Mouse (Mus musculus) MEL (cell line): ENCODE results near the gene Pccb. TPM values are rescaled to one million over a fixed set of nuclear protein-coding genes. Genes with fewer than 3 reads are reported as not detected.

ENCODE experiments used
- DNase-seq: peaks from one replicate; pipeline ENCODE4 v3.0.0; 2011; ENCODE audit warnings: low read depth, low spot score
- H3K27ac ChIP-seq: 2 replicates; pipeline ENCODE4 v1.5.1; 2012; ENCODE audit warnings: low read depth, mild to moderate bottlenecking, control low read depth, low read length, moderate library complexity; ENCODE audit not compliant: control insufficient read depth
- H3K27me3 ChIP-seq, 2 experiments: fragments of 150-350 bp in 1 of 2; sonication (generic) in 1 of 2; 2 replicates each; pipeline ENCODE4 v1.6.1; 2012; ENCODE audit warnings: low read length in 2 of 2, mild to moderate bottlenecking in 2 of 2, improper control_type of control experiment in 1 of 2, moderate library complexity in 1 of 2; ENCODE audit not compliant: insufficient read depth in 2 of 2, control insufficient read depth in 1 of 2
- H3K36me3 ChIP-seq, 2 experiments: 2 replicates each; pipeline ENCODE4 v1.6.1; 2012 to 2014; ENCODE audit warnings: low read length in 2 of 2, improper control_type of control experiment in 1 of 2, inconsistent platforms in 1 of 2, mild to moderate bottlenecking in 1 of 2; ENCODE audit not compliant: insufficient read depth in 2 of 2, control insufficient read depth in 1 of 2
- H3K4me1 ChIP-seq, 2 experiments: fragments of 150-350 bp in 1 of 2; sonication (generic) in 1 of 2; 2 replicates each; pipeline ENCODE4 v1.6.1; 2012; ENCODE audit warnings: low read length in 2 of 2, improper control_type of control experiment in 1 of 2, mild to moderate bottlenecking in 1 of 2; ENCODE audit not compliant: insufficient read depth in 2 of 2, control insufficient read depth in 1 of 2
- H3K4me3 ChIP-seq, 2 experiments: fragments of 150-350 bp in 1 of 2; sonication (generic) in 1 of 2; 2 replicates each; pipeline ENCODE4 v1.5.1; 2012; ENCODE audit warnings: low read depth in 2 of 2, low read length in 2 of 2, mild to moderate bottlenecking in 2 of 2, moderate library complexity in 2 of 2, control low read depth in 1 of 2, improper control_type of control experiment in 1 of 2; ENCODE audit not compliant: control insufficient read depth in 1 of 2, insufficient read depth in 1 of 2
- H3K79me2 ChIP-seq: 2 replicates; pipeline ENCODE4 v1.6.1; 2012; ENCODE audit warnings: mild to moderate bottlenecking, low read length, moderate library complexity; ENCODE audit not compliant: control insufficient read depth, poor library complexity, insufficient read depth
- H3K9ac ChIP-seq: 2 replicates; pipeline ENCODE4 v1.6.1; 2012; ENCODE audit warnings: low read depth, mild to moderate bottlenecking, control low read depth, low read length, moderate library complexity; ENCODE audit not compliant: control insufficient read depth, poor library complexity, severe bottlenecking
- H3K9me3 ChIP-seq: fragments of 150-350 bp; sonication (generic); replicated peaks from 2 replicates; pipeline ENCODE4 v1.6.1; 2012; ENCODE audit warnings: mild to moderate bottlenecking, low read length, improper control_type of control experiment, moderate library complexity; ENCODE audit not compliant: insufficient read depth
- BHLHE40 ChIP-seq: IDR thresholded peaks from 2 replicates; pipeline ENCODE4 v1.6.1; 2012; ENCODE audit warnings: low read depth, mild to moderate bottlenecking, inconsistent platforms, low read length, improper control_type of control experiment, borderline replicate concordance
- CHD2 ChIP-seq: IDR thresholded peaks from 2 replicates; pipeline ENCODE4 v1.6.1; 2011; ENCODE audit warnings: low read length, improper control_type of control experiment
- E2F4 ChIP-seq: IDR thresholded peaks from 2 replicates; pipeline ENCODE4 v1.6.1; 2011; ENCODE audit warnings: low read depth, low read length, improper control_type of control experiment, borderline replicate concordance
- ELF1 ChIP-seq: IDR thresholded peaks from 2 replicates; pipeline ENCODE4 v1.6.1; 2014; ENCODE audit warnings: low read depth, mild to moderate bottlenecking, inconsistent platforms, low read length, improper control_type of control experiment, moderate library complexity
- EP300 ChIP-seq, 2 experiments: IDR thresholded peaks; 2 replicates each; pipeline ENCODE4 v1.6.1; 2011; ENCODE audit warnings: improper control_type of control experiment in 2 of 2, low read length in 2 of 2, low read depth in 1 of 2, mild to moderate bottlenecking in 1 of 2
- ETS1 ChIP-seq: IDR thresholded peaks from 2 replicates; pipeline ENCODE4 v1.6.1; 2012; ENCODE audit warnings: low read depth, mild to moderate bottlenecking, inconsistent platforms, low read length, improper control_type of control experiment, moderate library complexity
- GABPA ChIP-seq: IDR thresholded peaks from 2 replicates; pipeline ENCODE4 v1.6.1; 2012; ENCODE audit warnings: low read depth, mild to moderate bottlenecking, inconsistent platforms, low read length, improper control_type of control experiment, moderate library complexity
- GATA1 ChIP-seq: IDR thresholded peaks from 2 replicates; pipeline ENCODE4 v1.6.1; 2011; ENCODE audit warnings: low read depth, low read length, improper control_type of control experiment
- HCFC1 ChIP-seq: IDR thresholded peaks from 2 replicates; pipeline ENCODE4 v1.6.1; 2012; ENCODE audit warnings: low read depth, mild to moderate bottlenecking, inconsistent platforms, low read length, improper control_type of control experiment, moderate library complexity
- JUND ChIP-seq: IDR thresholded peaks from 2 replicates; pipeline ENCODE4 v1.6.1; 2011; ENCODE audit warnings: low read depth, mild to moderate bottlenecking, improper control_type of control experiment, low read length
- KAT2A ChIP-seq: conservative IDR thresholded peaks from 2 replicates; pipeline ENCODE4 v1.6.1; 2012; ENCODE audit warnings: low read depth, low read length, improper control_type of control experiment, inconsistent platforms
- MAFK ChIP-seq: IDR thresholded peaks from 2 replicates; pipeline ENCODE4 v1.6.1; 2011; ENCODE audit warnings: low read depth, mild to moderate bottlenecking, low read length, improper control_type of control experiment, borderline replicate concordance
- MAZ ChIP-seq: IDR thresholded peaks from 2 replicates; pipeline ENCODE4 v1.6.1; 2012; ENCODE audit warnings: low read depth, mild to moderate bottlenecking, inconsistent platforms, low read length, improper control_type of control experiment
- MEF2A ChIP-seq: IDR thresholded peaks from 2 replicates; pipeline ENCODE4 v1.6.1; 2014; ENCODE audit warnings: low read depth, mild to moderate bottlenecking, inconsistent platforms, low read length, improper control_type of control experiment; ENCODE audit not compliant: poor library complexity, insufficient replicate concordance, severe bottlenecking; ENCODE audit errors: extremely low read depth
- MXI1 ChIP-seq: IDR thresholded peaks from 2 replicates; pipeline ENCODE4 v1.6.1; 2011; ENCODE audit warnings: mild to moderate bottlenecking, low read depth, low read length, improper control_type of control experiment
- MYB ChIP-seq: IDR thresholded peaks from 2 replicates; pipeline ENCODE4 v1.6.1; 2011; ENCODE audit warnings: mild to moderate bottlenecking, low read depth, low read length, improper control_type of control experiment
- MYC ChIP-seq: IDR thresholded peaks from 2 replicates; pipeline ENCODE4 v1.6.1; 2011; ENCODE audit warnings: low read depth, mild to moderate bottlenecking, low read length, improper control_type of control experiment, moderate library complexity
- NELFE ChIP-seq: IDR thresholded peaks from 2 replicates; pipeline ENCODE4 v1.6.1; 2011; ENCODE audit warnings: low read depth, low read length, improper control_type of control experiment
- NRF1 ChIP-seq: IDR thresholded peaks from 2 replicates; pipeline ENCODE4 v1.6.1; 2014; ENCODE audit warnings: low read depth, mild to moderate bottlenecking, inconsistent platforms, low read length, improper control_type of control experiment, moderate library complexity; ENCODE audit not compliant: poor library complexity, insufficient read depth, severe bottlenecking
- POLR2A ChIP-seq, 2 experiments: IDR thresholded peaks; 2 replicates each; pipeline ENCODE4 v1.6.1; 2011 to 2012; ENCODE audit warnings: low read length in 2 of 2, mild to moderate bottlenecking in 2 of 2, control low read depth in 1 of 2, improper control_type of control experiment in 1 of 2, low read depth in 1 of 2, moderate library complexity in 1 of 2; ENCODE audit not compliant: control insufficient read depth in 1 of 2, insufficient read depth in 1 of 2, poor library complexity in 1 of 2
- POLR2AphosphoS2 ChIP-seq: IDR thresholded peaks from 2 replicates; pipeline ENCODE4 v1.6.1; 2011; ENCODE audit warnings: low read length, improper control_type of control experiment
- RAD21 ChIP-seq: IDR thresholded peaks from 2 replicates; pipeline ENCODE4 v1.6.1; 2011; ENCODE audit warnings: mild to moderate bottlenecking, low read depth, low read length, improper control_type of control experiment
- RCOR1 ChIP-seq: IDR thresholded peaks from 2 replicates; pipeline ENCODE4 v1.6.1; 2012; ENCODE audit warnings: low read depth, mild to moderate bottlenecking, inconsistent platforms, low read length, improper control_type of control experiment
- SIN3A ChIP-seq: IDR thresholded peaks from 2 replicates; pipeline ENCODE4 v1.6.1; 2012; ENCODE audit warnings: low read length, improper control_type of control experiment, inconsistent platforms
- SMC3 ChIP-seq: IDR thresholded peaks from 2 replicates; pipeline ENCODE4 v1.6.1; 2011; ENCODE audit warnings: low read depth, low read length, improper control_type of control experiment
- TAL1 ChIP-seq: IDR thresholded peaks from 2 replicates; pipeline ENCODE4 v1.6.1; 2012; ENCODE audit warnings: mild to moderate bottlenecking, inconsistent platforms, low read length, moderate library complexity, mixed read lengths
- TCF12 ChIP-seq: IDR thresholded peaks from 2 replicates; pipeline ENCODE4 v1.6.1; 2014; ENCODE audit warnings: low read depth, mild to moderate bottlenecking, inconsistent platforms, low read length, improper control_type of control experiment, moderate library complexity
- UBTF ChIP-seq: IDR thresholded peaks from 2 replicates; pipeline ENCODE4 v1.6.1; 2012; ENCODE audit warnings: low read depth, mild to moderate bottlenecking, inconsistent platforms, low read length, improper control_type of control experiment, moderate library complexity, borderline replicate concordance; ENCODE audit not compliant: insufficient read depth
- USF1 ChIP-seq: IDR thresholded peaks from 2 replicates; pipeline ENCODE4 v1.6.1; 2014; ENCODE audit warnings: low read depth, mild to moderate bottlenecking, inconsistent platforms, low read length, improper control_type of control experiment, moderate library complexity
- USF2 ChIP-seq, 2 experiments: IDR thresholded peaks; 2 replicates each; pipeline ENCODE4 v1.6.1; 2011 to 2012; ENCODE audit warnings: improper control_type of control experiment in 2 of 2, low read length in 2 of 2, borderline replicate concordance in 1 of 2, inconsistent platforms in 1 of 2, low read depth in 1 of 2, mild to moderate bottlenecking in 1 of 2; ENCODE audit not compliant: insufficient read depth in 1 of 2
- ZC3H11A ChIP-seq: IDR thresholded peaks from 2 replicates; pipeline ENCODE4 v1.6.1; 2012; ENCODE audit warnings: low read depth, mild to moderate bottlenecking, inconsistent platforms, low read length, improper control_type of control experiment
- ZKSCAN1 ChIP-seq: IDR thresholded peaks from 2 replicates; pipeline ENCODE4 v1.6.1; 2012; ENCODE audit warnings: low read depth, mild to moderate bottlenecking, inconsistent platforms, low read length, improper control_type of control experiment, moderate library complexity
- ZMIZ1 ChIP-seq: IDR thresholded peaks from 2 replicates; pipeline ENCODE4 v1.6.1; 2012; ENCODE audit warnings: low read depth, mild to moderate bottlenecking, inconsistent platforms, low read length, improper control_type of control experiment, moderate library complexity
- ZNF384 ChIP-seq: IDR thresholded peaks from 2 replicates; pipeline ENCODE4 v1.6.1; 2012; ENCODE audit warnings: low read depth, mild to moderate bottlenecking, inconsistent platforms, low read length, improper control_type of control experiment
- polyA plus RNA-seq, 2 experiments: library from polyadenylated mRNA; stranded (reverse) in 1 of 2; unstranded in 1 of 2; fragments of >175 nt in 1 of 2; fragments of >200 nt in 1 of 2; gene quantifications; 2 replicates each; pipeline versions ENCODE4 v1.2.1 to v1.2.4; 2012; ENCODE audit warnings: low replicate concordance in 2 of 2, low read depth in 1 of 2; ENCODE audit not compliant: insufficient read length in 2 of 2, insufficient read depth in 1 of 2, missing spikeins in 1 of 2
- total RNA-seq: library from RNA; depleted of rRNA; stranded (reverse); fragments of 300-350 nt; gene quantifications from 2 replicates; pipeline ENCODE4 v1.2.3, GENCODE M21; 2012

The Pccb gene
- total and polyA plus RNA-seq, 3 experiments: 13.2 to 21.1 TPM; not detected in 1

DNA sequence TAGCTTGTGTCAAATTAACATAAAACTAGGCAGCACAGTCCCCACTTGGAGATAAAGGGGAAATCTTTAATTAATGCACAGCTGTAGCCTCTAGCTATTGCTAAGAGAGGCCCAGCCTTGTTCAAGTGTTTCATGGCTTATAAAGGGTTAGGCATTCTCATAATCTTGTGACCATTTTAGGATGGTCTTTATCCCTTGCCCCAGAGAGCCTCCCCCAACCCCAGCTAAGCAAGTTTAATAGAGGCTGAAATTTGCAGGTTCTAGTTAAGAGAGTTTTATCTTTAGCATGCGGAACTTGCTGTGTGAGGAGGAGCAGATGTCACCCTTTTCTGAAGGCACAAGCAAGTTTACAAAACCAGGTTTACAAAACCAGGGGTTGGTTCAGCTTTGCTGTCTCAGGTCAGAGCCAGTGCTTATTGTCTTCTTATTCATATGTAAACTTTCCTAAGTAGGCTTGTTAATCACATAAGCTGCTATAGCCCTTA is 71.2 kb downstream of the Pccb start (continued):
- no peak for TF ChIP-seq ZKSCAN1
- TF ChIP-seq ETS1: no peak
- no peak for TF ChIP-seq MYB
- TF ChIP-seq KAT2A: no peak
- TF ChIP-seq ZC3H11A: no peak
- no peak for TF ChIP-seq NELFE
- TF ChIP-seq GABPA: no peak

DNA sequence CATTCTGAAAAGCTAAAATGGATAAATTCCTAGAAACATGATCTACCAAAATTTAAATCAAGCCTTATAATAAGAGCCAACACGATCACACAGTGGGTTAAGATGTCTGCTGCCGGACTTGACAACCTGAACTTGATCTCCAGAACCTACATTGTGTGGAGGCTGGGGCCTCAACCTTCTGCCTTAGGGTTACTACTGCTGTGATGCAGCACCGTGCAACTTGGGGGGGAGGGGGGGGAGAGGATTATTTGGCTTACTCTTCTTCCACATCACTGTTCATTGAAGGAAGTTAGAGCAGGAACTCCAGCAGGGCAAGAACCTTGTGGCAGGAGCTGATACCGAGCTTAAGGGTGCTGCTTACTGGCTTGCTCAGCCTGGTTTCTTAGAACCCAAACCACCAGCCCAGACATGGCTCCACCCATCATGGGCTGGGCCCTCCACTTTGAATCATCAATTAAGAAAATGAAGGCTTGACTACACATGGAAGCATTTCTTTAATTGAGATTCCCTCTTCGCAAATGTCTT is 71.7 kb downstream of the Pccb start:
- DNase-seq: peak; percentile 91
- peak overlapping the region in 1 of 2 experiments; percentile 33; a peak in 2 of 4 replicates for H3K4me3 ChIP-seq
- H3K9me3 ChIP-seq: no peaks in the 10 kb centered on the region
- H3K36me3 ChIP-seq: peaks cover 0 to 24% of the 10 kb centered on the region in 2 experiments; a peak in 2 of 4 replicates
- peak overlapping the region; percentile 83 for H3K27ac ChIP-seq
- peak overlapping the region; percentile 46 for H3K9ac ChIP-seq
- H3K4me1 ChIP-seq: peaks cover 10 to 14% of the 10 kb centered on the region in 2 experiments
- H3K79me2 ChIP-seq: no peaks in the 10 kb centered on the region
- no peaks in the 10 kb centered on the region for H3K27me3 ChIP-seq
- TF ChIP-seq KAT2A (no peak), CHD2 (no peak), POLR2A (IDR thresholded peaks at IDR 0.05; ENCODE audit: control insufficient read depth in 1 of 2, insufficient read depth in 1 of 2, low read depth in 1 of 2, low read length in 2 of 2, poor library complexity in 1 of 2) (peak in 1 of 2 experiments; percentile 36; a peak in 1 of 4 replicates), USF2 (IDR thresholded peaks at IDR 0.05; ENCODE audit: borderline replicate concordance in 1 of 2, insufficient read depth in 1 of 2, low read depth in 1 of 2, low read length in 2 of 2) (no peak), ZMIZ1 (no peak), TAL1 (peak; percentile 86), GATA1 (peak; percentile 80), HCFC1 (no peak), SMC3 (no peak), ZNF384 (no peak), SIN3A (no peak), MYC (peak; percentile 42; the same call in 1 of the 2 replicates), NRF1 (no peak), MAFK (no peak), JUND (no peak), MXI1 (no peak), BHLHE40 (no peak), USF1 (no peak), ETS1 (peak; percentile 58), E2F4 (no peak), ELF1 (no peak), RCOR1 (no peak), ZKSCAN1 (no peak), POLR2AphosphoS2 (no peak), TCF12 (peak; percentile 82), ZC3H11A (no peak), EP300 (IDR thresholded peaks at IDR 0.05; ENCODE audit: low read depth in 1 of 2, low read length in 2 of 2) (peak; percentile 79 to 87), UBTF (no peak), GABPA (no peak), MEF2A (no peak), MAZ (no peak), NELFE (no peak), RAD21 (no peak)
